Mouse (Mus musculus) brain, embryonic 14.5 days (tissue): Measurements from ENCODE around the gene Tymp. TPM values are rescaled to one million over a fixed set of nuclear protein-coding genes. Genes with fewer than 3 reads are reported as not detected.

Source experiments
- DNase-seq: peaks from one replicate; pipeline ENCODE4 v3.0.0-alpha.2; 2011; ENCODE audit warnings: low read depth
- CTCF ChIP-seq: fragments of 200-500 bp; IDR thresholded peaks from 2 replicates; pipeline ENCODE4 v1.5.1; 2012; ENCODE audit warnings: inconsistent platforms, mild to moderate bottlenecking, moderate library complexity, borderline replicate concordance; ENCODE audit not compliant: insufficient read depth, insufficient read length; ENCODE audit errors: extremely low read depth
- POLR2A ChIP-seq: fragments of 200-500 bp; IDR thresholded peaks from 2 replicates; pipeline ENCODE4 v1.6.1; 2012; ENCODE audit warnings: mild to moderate bottlenecking, inconsistent platforms, borderline replicate concordance; ENCODE audit not compliant: poor library complexity, insufficient read depth, insufficient read length, severe bottlenecking; ENCODE audit errors: extremely low read depth
- polyA plus RNA-seq: library from polyadenylated mRNA; depleted of rRNA; stranded (reverse); fragments of >200 nt; gene quantifications from 2 replicates; pipeline ENCODE4 v1.2.3, GENCODE M21; 2012

Tymp gene
- polyA plus RNA-seq, 1 experiment = 3.8 TPM

- DNase-seq = no peak
- TF ChIP-seq POLR2A (no peak), CTCF (no peak)
Observed at GRCm38 (mm10) chr15:89352054-89352453, 24.8 kb downstream of the Tymp start.

- TF ChIP-seq POLR2A = no peak
- TF ChIP-seq CTCF = no peak
- no peak for DNase-seq
Observed at GRCm38 (mm10) chr15:89351302-89351701, 25.5 kb downstream of the Tymp start.

GRCm38 (mm10) chr15:89350447-89350846 lies 26.4 kb downstream of the Tymp start:
- no peak for TF ChIP-seq CTCF
- TF ChIP-seq POLR2A = no peak

GRCm38 (mm10) chr15:89343325-89343724 lies 33.5 kb downstream of the Tymp start:
- TF ChIP-seq POLR2A = no peak
- no peak for TF ChIP-seq CTCF
- DNase-seq = no peak

More at GRCm38 (mm10) chr15:89350447-89350846, 26.4 kb downstream of the Tymp start:
- no peak for DNase-seq

GRCm38 (mm10) chr15:89341678-89342077 lies 35.2 kb downstream of the Tymp start:
- no peak for DNase-seq
- TF ChIP-seq CTCF (peak; percentile 5; the same call in 1 of the 2 replicates), POLR2A (no peak)

- DNase-seq = no peak
- no peak for TF ChIP-seq POLR2A
- TF ChIP-seq CTCF = no peak
Observed at GRCm38 (mm10) chr15:89340136-89340535, 36.7 kb downstream of the Tymp start.

GRCm38 (mm10) chr15:89339696-89340095 lies 37.1 kb downstream of the Tymp start:
- TF ChIP-seq POLR2A (no peak), CTCF (no peak)
- no peak for DNase-seq

GRCm38 (mm10) chr15:89336422-89336821 lies 40.4 kb downstream of the Tymp start:
- no peak for DNase-seq
- TF ChIP-seq POLR2A (no peak), CTCF (no peak)

- TF ChIP-seq POLR2A (no peak), CTCF (no peak)
- no peak for DNase-seq
Observed at GRCm38 (mm10) chr15:89334774-89335537, 41.9 kb downstream of the Tymp start.

GRCm38 (mm10) chr15:89334271-89334670 lies 42.6 kb downstream of the Tymp start, which contains the start of gene Miox:
Gene Miox (plus strand): TSS chr15:89334398.
- DNase-seq = no peak
- TF ChIP-seq POLR2A (no peak), CTCF (no peak)

- no peak for DNase-seq
- TF ChIP-seq POLR2A (no peak), CTCF (no peak)
Observed at GRCm38 (mm10) chr15:89326441-89326840, 50.4 kb downstream of the Tymp start.

GRCm38 (mm10) chr15:89323656-89324055 lies 53.2 kb downstream of the Tymp start:
- TF ChIP-seq POLR2A = no peak
- TF ChIP-seq CTCF = no peak
- DNase-seq = no peak
